Mouse (Mus musculus): ENCODE results near the gene Olfr603.
"Not testable (repeated sequence)": the region's sequence is repeated elsewhere in the genome, so short reads cannot be mapped to it uniquely, and the experiment has no call there.

Gene Olfr603

GRCm38 (mm10) chr7:103386077-103386476, at the start of gene Olfr603:
TSS of gene Olfr603 (minus strand) at chr7:103386177.
- DNase-seq (ENCODE audit: low read depth, low spot score): no peak

- DNase-seq (ENCODE audit: low read depth, low spot score): not testable (repeated sequence)
Observed at GRCm38 (mm10) chr7:103414772-103415171, 28.8 kb upstream of the Olfr603 start, which contains the start of gene Usp17lc. TSS of gene Usp17lc (plus strand) at chr7:103415072.

- DNase-seq (ENCODE audit: low read depth, low spot score): not testable (repeated sequence)
Observed at GRCm38 (mm10) chr7:103406521-103407055, 20.6 kb upstream of the Olfr603 start.

- no peak for DNase-seq (ENCODE audit: low read depth, low spot score)
Observed at GRCm38 (mm10) chr7:103398981-103399380, 13.0 kb upstream of the Olfr603 start.

- DNase-seq (ENCODE audit: low read depth, low spot score): no peak
Observed at GRCm38 (mm10) chr7:103397758-103398157, 11.8 kb upstream of the Olfr603 start.

GRCm38 (mm10) chr7:103362555-103362954, 23.4 kb downstream of the Olfr603 start, which contains the start of gene Olfr601:
TSS of gene Olfr601 (minus strand) at chr7:103362655.
- DNase-seq (ENCODE audit: low read depth, low spot score): no peak

- DNase-seq (ENCODE audit: low read depth, low spot score): no peak
Observed at GRCm38 (mm10) chr7:103349569-103349968, 36.4 kb downstream of the Olfr603 start, which contains the start of gene Olfr600. TSS of gene Olfr600 (minus strand) at chr7:103349669.

- no peak for DNase-seq (ENCODE audit: low read depth, low spot score)
Observed at GRCm38 (mm10) chr7:103335617-103336016, 50.4 kb downstream of the Olfr603 start, which contains the start of gene Olfr599. TSS of gene Olfr599 (plus strand) at chr7:103335917.

Measured in telencephalon, adult 2 months (tissue).